Mouse (Mus musculus) activated CD4-positive, CD25-positive, alpha-beta regulatory T cell, adult 4 months (primary cell): ENCODE data around the gene Tbc1d22b. TPM values are rescaled to one million over a fixed set of nuclear protein-coding genes. Genes with fewer than 3 reads are reported as not detected.
"Not testable (repeated sequence)": the region's sequence is repeated elsewhere in the genome, so short reads cannot be mapped to it uniquely, and the experiment has no call there.

Experiments
- ATAC-seq: one replicate; pipeline ENCODE4 v1.8.0; 2017
- polyA plus RNA-seq, 2 experiments: library from polyadenylated mRNA; unstranded; fragments of 100-300 nt; shearing (Covaris generic); gene quantifications; one replicate each; pipeline ENCODE4 v1.2.1; 2017

Tbc1d22b gene
- polyA plus RNA-seq: 10 to 100 TPM; 11.5 to 14.2 TPM

GRCm38 (mm10) chr17:29549543-29550428 is at the start of gene Tbc1d22b, which contains the start of gene Gm17657:
Gene Tbc1d22b (plus strand): TSS chr17:29549785.
Gene Gm17657 (minus strand): TSS chr17:29549638.
- peak; percentile 89 for ATAC-seq

GRCm38 (mm10) chr17:29500243-29500740 is 49.3 kb upstream of the Tbc1d22b start:
- ATAC-seq: no peak

GRCm38 (mm10) chr17:29500802-29501469 is 48.6 kb upstream of the Tbc1d22b start:
- peak; percentile 66 for ATAC-seq

- ATAC-seq: no peak
Observed at GRCm38 (mm10) chr17:29502005-29502668, 47.4 kb upstream of the Tbc1d22b start.

GRCm38 (mm10) chr17:29502669-29503665 is 46.6 kb upstream of the Tbc1d22b start:
- no peak for ATAC-seq

GRCm38 (mm10) chr17:29503700-29504099 is 45.9 kb upstream of the Tbc1d22b start:
- no peak for ATAC-seq

- ATAC-seq: no peak
Observed at GRCm38 (mm10) chr17:29508927-29509608, 40.5 kb upstream of the Tbc1d22b start.

- no peak for ATAC-seq
Observed at GRCm38 (mm10) chr17:29510691-29511090, 38.9 kb upstream of the Tbc1d22b start.

GRCm38 (mm10) chr17:29513044-29513730 is 36.4 kb upstream of the Tbc1d22b start:
- ATAC-seq: peak; percentile 52

GRCm38 (mm10) chr17:29514435-29514834 is 35.1 kb upstream of the Tbc1d22b start:
- peak; percentile 46 for ATAC-seq

- ATAC-seq: not testable (repeated sequence)
Observed at GRCm38 (mm10) chr17:29518665-29519064, 30.9 kb upstream of the Tbc1d22b start.

- ATAC-seq: no peak
Observed at GRCm38 (mm10) chr17:29519731-29520130, 29.9 kb upstream of the Tbc1d22b start.

GRCm38 (mm10) chr17:29525613-29526012 is 24.0 kb upstream of the Tbc1d22b start:
- ATAC-seq: no peak

- no peak for ATAC-seq
Observed at GRCm38 (mm10) chr17:29528568-29529187, 20.9 kb upstream of the Tbc1d22b start.

- no peak for ATAC-seq
Observed at GRCm38 (mm10) chr17:29530508-29530907, 19.1 kb upstream of the Tbc1d22b start.

GRCm38 (mm10) chr17:29531278-29531677 is 18.3 kb upstream of the Tbc1d22b start:
- peak; percentile 15 for ATAC-seq

GRCm38 (mm10) chr17:29531757-29532384 is 17.7 kb upstream of the Tbc1d22b start:
- ATAC-seq: peak; percentile 83

- ATAC-seq: peak; percentile 53
Observed at GRCm38 (mm10) chr17:29533866-29534265, 15.7 kb upstream of the Tbc1d22b start.

GRCm38 (mm10) chr17:29540426-29540825 is 9.2 kb upstream of the Tbc1d22b start:
- ATAC-seq: no peak
